Mouse (Mus musculus) thymus, postnatal 36 days (tissue): ENCODE results near the gene Acss1.
A peak's percentile ranks its signal among the peaks of the same experiment; 100 is the strongest.

Experiments used
- DNase-seq, 2 experiments: peaks; one replicate each; pipeline ENCODE4 v3.0.0; 2022; ENCODE audit warnings: mixed read lengths in 2 of 2

Gene Acss1

GRCm38 (mm10) chr2:150637702-150638369, 30.5 kb downstream of the Acss1 start:
- no peak for DNase-seq

- no peak for DNase-seq
Measured at GRCm38 (mm10) chr2:150635877-150636446, 32.3 kb downstream of the Acss1 start.

GRCm38 (mm10) chr2:150629255-150629654, 39.0 kb downstream of the Acss1 start:
- DNase-seq = no peak

GRCm38 (mm10) chr2:150627140-150627539, 41.2 kb downstream of the Acss1 start:
- DNase-seq = no peak

- no peak for DNase-seq
Measured at GRCm38 (mm10) chr2:150624926-150625325, 43.4 kb downstream of the Acss1 start.

GRCm38 (mm10) chr2:150623957-150624356, 44.3 kb downstream of the Acss1 start:
- no peak for DNase-seq

GRCm38 (mm10) chr2:150621698-150622097, 46.6 kb downstream of the Acss1 start:
- no peak for DNase-seq

- DNase-seq = no peak
Measured at GRCm38 (mm10) chr2:150610097-150610496, 58.2 kb downstream of the Acss1 start.

- peak; percentile 9 to 32 for DNase-seq
Measured at GRCm38 (mm10) chr2:150608872-150609560, 59.3 kb downstream of the Acss1 start.

- DNase-seq = peak; percentile 95 to 97
Measured at GRCm38 (mm10) chr2:150608087-150608799, 60.1 kb downstream of the Acss1 start, which contains the start of gene Apmap. Gene Apmap, minus strand, starts transcription at chr2:150608567.

GRCm38 (mm10) chr2:150607086-150607485, 61.2 kb downstream of the Acss1 start:
- no peak for DNase-seq

GRCm38 (mm10) chr2:150604802-150605201, 63.5 kb downstream of the Acss1 start:
- no peak for DNase-seq

- no peak for DNase-seq
Measured at GRCm38 (mm10) chr2:150602166-150602565, 66.1 kb downstream of the Acss1 start.

GRCm38 (mm10) chr2:150600263-150600662, 68.0 kb downstream of the Acss1 start:
- no peak for DNase-seq

- DNase-seq = no peak
Measured at GRCm38 (mm10) chr2:150595411-150596190, 72.7 kb downstream of the Acss1 start.

GRCm38 (mm10) chr2:150589076-150589475, 79.2 kb downstream of the Acss1 start:
- DNase-seq = no peak

- DNase-seq = no peak
Measured at GRCm38 (mm10) chr2:150579628-150580027, 88.7 kb downstream of the Acss1 start.

- DNase-seq = peak; percentile 39 to 47
Measured at GRCm38 (mm10) chr2:150578603-150579002, 89.7 kb downstream of the Acss1 start.

GRCm38 (mm10) chr2:150576256-150576655, 92.0 kb downstream of the Acss1 start:
- no peak for DNase-seq

- DNase-seq = no peak
Measured at GRCm38 (mm10) chr2:150572463-150572862, 95.8 kb downstream of the Acss1 start.

- no peak for DNase-seq
Measured at GRCm38 (mm10) chr2:150570761-150571160, 97.5 kb downstream of the Acss1 start.

- DNase-seq = peak; percentile 26 to 54
Measured at GRCm38 (mm10) chr2:150569847-150570590, 98.3 kb downstream of the Acss1 start, which contains the start of gene Cst7. Gene Cst7, plus strand, starts transcription at chr2:150570415.
